Mouse (Mus musculus) lung, embryonic 14.5 days (tissue): ENCODE measurements around the gene Rinl. TPM values are rescaled to one million over a fixed set of nuclear protein-coding genes. Genes with fewer than 3 reads are reported as not detected.

Experiments
- ATAC-seq: fragments of 200-750 bp; cut with Nextera tagmentation; 2 replicates; pipeline ENCODE4 v1.8.0; 2017; ENCODE audit warnings: mild to moderate bottlenecking, moderate TSS enrichment, moderate library complexity; ENCODE audit not compliant: insufficient read depth
- DNase-seq: peaks from one replicate; pipeline ENCODE4 v3.0.0-alpha.2; 2015
- H3K27ac ChIP-seq: fragments of 300-500 bp; sonication (generic); 2 replicates; pipeline ENCODE4 v1.5.1; 2014; ENCODE audit warnings: low read depth, mild to moderate bottlenecking, moderate library complexity
- H3K27me3 ChIP-seq: fragments of 300-500 bp; sonication (generic); 2 replicates; pipeline ENCODE4 v1.6.1; 2014; ENCODE audit warnings: low read length, control low read depth; ENCODE audit not compliant: insufficient read depth
- H3K36me3 ChIP-seq: fragments of 300-500 bp; sonication (generic); 2 replicates; pipeline ENCODE4 v1.6.1; 2014; ENCODE audit warnings: control low read depth; ENCODE audit not compliant: insufficient read depth
- H3K4me1 ChIP-seq: fragments of 300-500 bp; sonication (generic); 2 replicates; pipeline ENCODE4 v1.6.1; 2014; ENCODE audit warnings: antibody characterized with exemption, control low read depth; ENCODE audit not compliant: insufficient read depth
- H3K4me2 ChIP-seq: fragments of 300-500 bp; sonication (generic); 2 replicates; pipeline ENCODE4 v1.6.1; 2014; ENCODE audit warnings: mild to moderate bottlenecking
- H3K4me3 ChIP-seq: fragments of 300-500 bp; sonication (generic); 2 replicates; pipeline ENCODE4 v1.5.1; 2014; ENCODE audit warnings: low read depth, low read length
- H3K9ac ChIP-seq: fragments of 300-500 bp; sonication (generic); 2 replicates; pipeline ENCODE4 v1.6.1; 2014
- H3K9me3 ChIP-seq: fragments of 300-500 bp; sonication (generic); 2 replicates; pipeline ENCODE4 v1.6.1; 2016; ENCODE audit warnings: low read depth, low read length, control low read depth
- CTCF ChIP-seq: IDR thresholded peaks from 2 replicates; pipeline ENCODE4 v1.5.1; 2016; ENCODE audit warnings: antibody characterized with exemption, low read depth
- WGBS: fragments of 180-500 bp; shearing (Covaris S2); extraction: QIAGEN DNeasy Blood & Tissue Kit; methylation state at CpG from one replicate; pipeline ENCODE4 v1.1.7; 2014; 5-methylcytosine and 5-hydroxymethylcytosine counted together
- polyA plus RNA-seq: library from polyadenylated mRNA; unstranded; fragments of >200 nt; fragmentation: Nextera tagmentation; extraction: Ambion mirVana; gene quantifications from 2 replicates; pipeline ENCODE4 v1.2.1, GENCODE M21; 2014

Gene Rinl
- polyA plus RNA-seq, 1 experiment from 2014 or later: 6.8 TPM

DNA sequence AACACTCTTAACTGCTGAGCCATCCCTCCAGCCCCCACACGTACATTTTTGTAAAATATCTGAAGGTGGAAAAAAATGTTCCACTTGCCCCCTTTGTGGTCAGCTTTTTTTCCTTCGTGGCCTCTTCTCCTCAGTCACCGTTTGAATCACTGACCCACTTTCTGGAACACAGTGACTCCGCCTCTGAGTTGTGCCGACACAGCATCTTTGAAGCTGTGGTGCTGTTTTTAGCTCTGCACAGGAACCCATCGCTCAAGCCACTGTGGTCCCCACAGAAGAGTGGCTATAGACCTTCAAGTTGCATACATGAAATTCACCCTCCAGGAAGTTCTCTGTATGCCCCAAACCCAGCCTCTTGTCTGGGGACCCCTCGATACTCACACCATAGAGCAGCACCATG, 7.9 kb upstream of the Rinl start:
- no peak overlapping the region for H3K27ac ChIP-seq
- ATAC-seq (no peak), DNase-seq (peak; percentile 30)
- WGBS: 71% methylated on average over 7 of the region's 7 CpGs
- no peak overlapping the region for H3K4me2 ChIP-seq
- no peak overlapping the region for H3K4me3 ChIP-seq
- H3K9ac ChIP-seq: no peak overlapping the region
- peaks cover 10% of the 10 kb centered on the region; the same call in 1 of the 2 replicates for H3K36me3 ChIP-seq
- no peaks in the 10 kb centered on the region for H3K4me1 ChIP-seq
- TF ChIP-seq CTCF: no peak
- H3K9me3 ChIP-seq: no peaks in the 10 kb centered on the region
- H3K27me3 ChIP-seq: no peaks in the 10 kb centered on the region

DNA sequence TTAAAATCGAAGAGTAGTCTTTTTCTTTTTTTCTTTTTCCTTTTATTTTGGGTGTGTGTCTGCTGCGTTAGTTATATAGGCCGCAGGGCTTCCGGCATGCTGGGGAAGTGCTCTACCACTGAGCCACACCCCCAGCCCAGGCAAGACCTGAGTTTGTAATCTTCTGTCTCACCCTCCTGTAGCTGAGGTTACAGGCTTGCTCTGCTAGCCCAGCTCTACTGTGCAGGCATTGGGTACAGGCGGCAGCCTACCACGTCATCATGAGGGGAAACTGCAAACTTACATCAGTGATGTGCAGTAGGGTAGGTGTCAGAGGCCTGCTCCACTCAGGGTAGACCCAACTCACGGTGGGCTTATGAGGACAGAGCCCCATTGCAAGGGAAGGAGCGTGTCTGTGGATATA, 7.5 kb upstream of the Rinl start:
- DNase-seq (no peak), ATAC-seq (no peak)
- H3K4me2 ChIP-seq: no peak overlapping the region
- no peak for TF ChIP-seq CTCF
- no peak overlapping the region for H3K27ac ChIP-seq
- H3K27me3 ChIP-seq: no peaks in the 10 kb centered on the region
- H3K4me3 ChIP-seq: no peak overlapping the region
- 88% methylated on average over 8 of the region's 8 CpGs for WGBS
- peaks cover 10% of the 10 kb centered on the region; the same call in 1 of the 2 replicates for H3K36me3 ChIP-seq
- H3K9ac ChIP-seq: no peak overlapping the region
- H3K4me1 ChIP-seq: no peaks in the 10 kb centered on the region
- no peaks in the 10 kb centered on the region for H3K9me3 ChIP-seq

DNA sequence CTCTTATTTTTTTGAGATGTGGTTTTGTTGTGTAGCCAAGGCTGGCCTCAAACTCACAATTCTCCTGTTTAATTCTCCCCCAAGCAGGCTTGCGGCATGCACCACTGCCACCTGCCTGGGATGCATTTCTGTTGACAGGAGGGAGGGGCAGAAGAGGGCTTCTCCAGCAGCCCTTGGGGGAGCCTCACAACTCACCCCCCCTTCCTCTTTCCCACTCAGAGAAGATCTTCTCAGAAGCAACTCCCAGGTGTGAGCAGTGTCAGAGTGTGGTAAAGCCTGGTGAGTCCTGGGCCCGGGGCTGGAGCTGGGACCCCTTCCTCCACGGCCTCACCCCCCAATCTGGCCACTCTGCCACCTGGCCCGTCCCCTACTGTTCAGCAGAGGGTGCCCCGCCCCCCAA, 3.6 kb upstream of the Rinl start:
- no peak overlapping the region for H3K4me3 ChIP-seq
- H3K4me1 ChIP-seq: peaks cover 8% of the 10 kb centered on the region
- H3K4me2 ChIP-seq: no peak overlapping the region
- peaks cover 11% of the 10 kb centered on the region; the same call in 1 of the 2 replicates for H3K36me3 ChIP-seq
- WGBS: 75% methylated on average over 5 of the region's 5 CpGs
- H3K27me3 ChIP-seq: no peaks in the 10 kb centered on the region
- ATAC-seq (no peak), DNase-seq (no peak)
- no peak for TF ChIP-seq CTCF
- no peak overlapping the region for H3K27ac ChIP-seq
- H3K9me3 ChIP-seq: no peaks in the 10 kb centered on the region
- H3K9ac ChIP-seq: no peak overlapping the region

- ATAC-seq (no peak), DNase-seq (no peak)
- no peaks in the 10 kb centered on the region for H3K9me3 ChIP-seq
- no peak for TF ChIP-seq CTCF
- no peaks in the 10 kb centered on the region for H3K27me3 ChIP-seq
- H3K27ac ChIP-seq: no peak overlapping the region
- peaks cover 11% of the 10 kb centered on the region for H3K4me1 ChIP-seq
- H3K4me3 ChIP-seq: no peak overlapping the region
- 89% methylated on average over 9 of the region's 9 CpGs for WGBS
- H3K9ac ChIP-seq: no peak overlapping the region
- H3K36me3 ChIP-seq: peaks cover 11% of the 10 kb centered on the region; the same call in 1 of the 2 replicates
- no peak overlapping the region for H3K4me2 ChIP-seq
These were observed 885 bp upstream of the Rinl start for GRCm38 (mm10) chr7:28787884-28788283.

- H3K9ac ChIP-seq: no peak overlapping the region
- peak; percentile 21 for DNase-seq
These were observed 466 bp downstream of the Rinl start for GRCm38 (mm10) chr7:28789235-28789634.

GRCm38 (mm10) chr7:28790066-28790806, 1.5 kb downstream of the Rinl start:
- DNase-seq: peak; percentile 56

More at GRCm38 (mm10) chr7:28789235-28789634, 466 bp downstream of the Rinl start:
- H3K36me3 ChIP-seq: peaks cover 11% of the 10 kb centered on the region; the same call in 1 of the 2 replicates
- H3K4me3 ChIP-seq: no peak overlapping the region
- no peak for ATAC-seq
- no peak overlapping the region for H3K4me2 ChIP-seq
- 38% methylated on average over 3 of the region's 3 CpGs for WGBS
- H3K27ac ChIP-seq: no peak overlapping the region; the same call in 1 of the 2 replicates
- TF ChIP-seq CTCF: no peak
- no peaks in the 10 kb centered on the region for H3K27me3 ChIP-seq
- H3K4me1 ChIP-seq: peaks cover 11% of the 10 kb centered on the region
- no peaks in the 10 kb centered on the region for H3K9me3 ChIP-seq

GRCm38 (mm10) chr7:28791706-28792105, 2.9 kb downstream of the Rinl start:
- DNase-seq (no peak), ATAC-seq (no peak)
- H3K4me1 ChIP-seq: peaks cover 11% of the 10 kb centered on the region
- H3K27ac ChIP-seq: no peak overlapping the region
- no peak overlapping the region for H3K9ac ChIP-seq
- H3K27me3 ChIP-seq: no peaks in the 10 kb centered on the region
- no peaks in the 10 kb centered on the region for H3K9me3 ChIP-seq
- H3K36me3 ChIP-seq: peaks cover 4% of the 10 kb centered on the region; the same call in 1 of the 2 replicates
- H3K4me3 ChIP-seq: no peak overlapping the region
- no peak for TF ChIP-seq CTCF
- no peak overlapping the region for H3K4me2 ChIP-seq

More at GRCm38 (mm10) chr7:28790066-28790806, 1.5 kb downstream of the Rinl start:
- no peak overlapping the region for H3K27ac ChIP-seq
- TF ChIP-seq CTCF: peak; percentile 58
- H3K36me3 ChIP-seq: peaks cover 10% of the 10 kb centered on the region; the same call in 1 of the 2 replicates
- peaks cover 11% of the 10 kb centered on the region for H3K4me1 ChIP-seq
- no peak overlapping the region for H3K9ac ChIP-seq
- no peaks in the 10 kb centered on the region for H3K27me3 ChIP-seq
- H3K4me2 ChIP-seq: no peak overlapping the region
- no peaks in the 10 kb centered on the region for H3K9me3 ChIP-seq
- 48% methylated on average over 8 of the region's 8 CpGs for WGBS
- ATAC-seq: no peak
- no peak overlapping the region for H3K4me3 ChIP-seq
